Mouse (Mus musculus): Measurements from ENCODE around the gene Tex9. TPM values are rescaled to one million over a fixed set of nuclear protein-coding genes. Genes with fewer than 3 reads are reported as not detected.
"Not testable (repeated sequence)": the region's sequence is repeated elsewhere in the genome, so short reads cannot be mapped to it uniquely, and the experiment has no call there.

Tex9 gene
- polyA plus RNA-seq, 1 experiment: 20.6 TPM

DNA sequence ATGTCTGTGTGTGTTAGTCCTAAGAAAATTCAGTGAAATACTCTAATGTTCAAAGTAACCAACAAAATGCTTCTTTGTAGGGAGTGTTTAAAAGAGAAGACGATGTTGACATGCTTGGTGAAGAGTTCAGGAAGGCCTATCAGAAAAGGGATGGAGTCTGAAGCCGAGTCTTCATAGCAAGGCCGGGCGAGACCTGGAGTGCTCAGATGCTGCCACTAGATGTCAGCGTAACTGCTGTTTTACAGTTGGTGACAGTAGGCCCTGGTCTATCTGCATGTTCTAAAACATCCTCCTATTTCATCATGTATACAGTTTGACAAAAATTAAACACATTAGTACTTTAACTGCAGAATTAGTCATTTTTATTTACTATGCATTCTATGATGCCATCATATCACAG is 33.8 kb downstream of the Tex9 start:
- Histone ChIP-seq H3K4me1 (ENCODE audit: control insufficient read depth, insufficient read depth, low read length) (peaks cover 2% of the 10 kb centered on the region), H3K4me3 (replicated peaks; ENCODE audit: control insufficient read depth, low read depth, low read length) (no peak overlapping the region), H3K27ac (ENCODE audit: control insufficient read depth, insufficient read depth, low read depth, low read length, poor library complexity) (no peak overlapping the region)
- TF ChIP-seq POLR2A (IDR thresholded peaks at IDR 0.05; ENCODE audit: borderline replicate concordance, control insufficient read depth, low read depth, low read length) (no peak), CTCF (IDR thresholded peaks at IDR 0.05; ENCODE audit: control insufficient read depth, insufficient read depth, low read length) (peak; percentile 89)
- WGBS: 11% methylated on average over 5 of the region's 5 CpGs

DNA sequence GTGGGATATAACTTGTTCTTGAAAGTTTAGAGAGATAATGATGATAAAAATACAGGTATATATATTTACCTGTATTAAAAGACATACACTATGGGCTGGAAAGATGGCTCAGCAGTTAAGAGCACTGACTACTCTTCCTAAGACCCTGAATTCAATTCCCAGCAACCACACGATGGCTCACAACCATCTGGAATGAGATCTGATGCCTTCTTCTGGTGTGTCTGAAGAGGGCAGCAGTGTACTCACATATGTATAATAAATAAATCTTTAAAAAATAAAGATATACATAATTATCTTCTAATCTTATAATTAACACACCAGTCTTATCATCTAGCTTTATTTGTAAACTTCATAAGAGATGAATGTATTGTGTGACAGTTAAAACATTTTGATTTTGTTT is 35.6 kb downstream of the Tex9 start:
- 40% methylated on average over 1 of the region's 1 CpGs for WGBS
- peaks cover 2% of the 10 kb centered on the region for H3K4me1 ChIP-seq (ENCODE audit: control insufficient read depth, insufficient read depth, low read length)
- no peak overlapping the region for H3K27ac ChIP-seq (ENCODE audit: control insufficient read depth, insufficient read depth, low read depth, low read length, poor library complexity)
- TF ChIP-seq POLR2A (IDR thresholded peaks at IDR 0.05; ENCODE audit: borderline replicate concordance, control insufficient read depth, low read depth, low read length): no peak
- no peak for TF ChIP-seq CTCF (IDR thresholded peaks at IDR 0.05; ENCODE audit: control insufficient read depth, insufficient read depth, low read length)
- no peak overlapping the region for H3K4me3 ChIP-seq (replicated peaks; ENCODE audit: control insufficient read depth, low read depth, low read length)

DNA sequence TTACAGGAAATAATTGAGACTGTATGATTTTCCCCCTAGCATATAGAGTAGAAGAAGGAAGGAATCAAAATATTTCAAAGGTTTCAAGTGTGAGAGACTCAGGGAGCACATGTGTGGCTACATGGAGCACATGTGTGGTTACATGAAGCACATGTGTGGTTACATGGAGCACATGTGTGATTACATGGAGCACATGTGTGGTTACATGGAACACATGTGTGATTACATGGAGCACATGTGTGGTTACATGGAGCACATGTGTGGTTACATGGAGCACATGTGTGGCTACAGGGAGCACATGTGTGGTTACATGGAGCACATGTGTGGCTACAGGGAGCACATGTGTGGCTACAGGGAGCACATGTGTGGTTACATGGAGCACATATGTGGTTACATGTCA is 37.7 kb downstream of the Tex9 start:
- H3K4me1 ChIP-seq (ENCODE audit: control insufficient read depth, insufficient read depth, low read length); H3K27ac ChIP-seq (ENCODE audit: control insufficient read depth, insufficient read depth, low read depth, low read length, poor library complexity); H3K4me3 ChIP-seq (replicated peaks; ENCODE audit: control insufficient read depth, low read depth, low read length): not testable (repeated sequence)

DNA sequence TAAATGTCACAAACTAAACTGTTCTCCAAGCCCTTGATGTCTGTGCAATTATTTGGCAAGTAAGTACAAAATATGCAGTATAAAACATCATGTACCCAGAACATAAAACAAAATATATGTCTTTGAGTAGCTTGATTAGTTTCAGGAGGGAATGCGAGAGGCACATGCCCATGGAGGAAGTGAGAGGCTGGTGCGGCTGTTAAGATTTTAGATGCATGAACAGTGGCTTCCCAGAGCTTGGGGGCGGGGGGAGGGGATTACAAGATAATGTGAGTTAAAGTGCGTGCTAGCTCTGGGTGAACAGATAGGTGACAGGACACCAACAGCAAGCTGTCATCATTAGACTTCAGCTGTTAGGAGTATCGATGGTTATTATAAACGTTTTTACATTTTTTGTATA is 40.9 kb downstream of the Tex9 start:
- TF ChIP-seq CTCF (IDR thresholded peaks at IDR 0.05; ENCODE audit: control insufficient read depth, insufficient read depth, low read length) (no peak), POLR2A (IDR thresholded peaks at IDR 0.05; ENCODE audit: borderline replicate concordance, control insufficient read depth, low read depth, low read length) (no peak)
- no peak overlapping the region for H3K27ac ChIP-seq (ENCODE audit: control insufficient read depth, insufficient read depth, low read depth, low read length, poor library complexity)
- H3K4me3 ChIP-seq (replicated peaks; ENCODE audit: control insufficient read depth, low read depth, low read length): no peak overlapping the region
- peaks cover 3% of the 10 kb centered on the region; the same call in 1 of the 2 replicates for H3K4me1 ChIP-seq (ENCODE audit: control insufficient read depth, insufficient read depth, low read length)
- 41% methylated on average over 6 of the region's 6 CpGs for WGBS

DNA sequence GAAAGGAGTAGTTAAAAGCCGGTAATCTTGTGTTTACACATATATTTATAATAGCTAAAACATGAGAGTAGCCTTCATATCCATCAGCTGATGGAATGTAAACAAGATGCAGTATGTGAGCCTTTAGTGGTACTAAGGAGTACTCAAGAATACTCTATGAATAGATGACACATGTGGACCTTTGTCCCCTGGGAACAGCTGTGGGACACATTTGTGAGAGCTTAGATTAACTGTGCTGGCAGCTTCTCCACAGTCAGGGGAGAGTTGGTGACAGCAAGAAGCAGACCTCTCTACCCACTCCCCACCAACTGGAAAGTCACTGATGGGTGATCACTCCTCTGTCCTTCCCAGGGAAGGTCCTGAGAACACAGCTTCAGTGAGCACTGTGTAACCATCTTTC is 41.6 kb downstream of the Tex9 start:
- Histone ChIP-seq H3K4me1 (ENCODE audit: control insufficient read depth, insufficient read depth, low read length) (peaks cover 3% of the 10 kb centered on the region; the same call in 1 of the 2 replicates), H3K27ac (ENCODE audit: control insufficient read depth, insufficient read depth, low read depth, low read length, poor library complexity) (no peak overlapping the region), H3K4me3 (replicated peaks; ENCODE audit: control insufficient read depth, low read depth, low read length) (no peak overlapping the region)
- 75% methylated on average over 1 of the region's 1 CpGs for WGBS
- TF ChIP-seq POLR2A (IDR thresholded peaks at IDR 0.05; ENCODE audit: borderline replicate concordance, control insufficient read depth, low read depth, low read length) (no peak), CTCF (IDR thresholded peaks at IDR 0.05; ENCODE audit: control insufficient read depth, insufficient read depth, low read length) (no peak)

DNA sequence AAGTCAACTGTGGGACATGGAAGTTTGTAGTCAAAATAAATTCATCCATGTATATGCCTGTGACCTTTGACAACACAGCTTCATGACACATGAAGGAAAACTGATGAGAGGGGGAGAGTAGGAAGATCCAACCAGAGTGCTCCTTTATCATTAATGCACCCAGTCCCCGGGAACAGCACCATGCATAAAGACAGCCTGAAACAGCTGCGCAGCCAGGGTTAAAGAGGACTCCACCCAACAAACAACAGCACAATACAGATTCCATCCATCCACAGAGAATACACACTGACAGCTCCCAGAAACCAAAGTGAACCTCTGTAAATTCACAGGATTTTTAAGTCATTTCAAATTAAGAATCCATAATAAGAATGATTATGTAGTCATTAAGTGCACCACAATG is 42.2 kb downstream of the Tex9 start:
- Histone ChIP-seq H3K4me1 (ENCODE audit: control insufficient read depth, insufficient read depth, low read length) (peaks cover 3% of the 10 kb centered on the region; the same call in 1 of the 2 replicates), H3K27ac (ENCODE audit: control insufficient read depth, insufficient read depth, low read depth, low read length, poor library complexity) (peak overlapping the region; percentile 63; the same call in 1 of the 2 replicates), H3K4me3 (replicated peaks; ENCODE audit: control insufficient read depth, low read depth, low read length) (peak overlapping the region; percentile 77)
- 52% methylated on average over 2 of the region's 2 CpGs for WGBS
- TF ChIP-seq CTCF (IDR thresholded peaks at IDR 0.05; ENCODE audit: control insufficient read depth, insufficient read depth, low read length) (no peak), POLR2A (IDR thresholded peaks at IDR 0.05; ENCODE audit: borderline replicate concordance, control insufficient read depth, low read depth, low read length) (no peak)

DNA sequence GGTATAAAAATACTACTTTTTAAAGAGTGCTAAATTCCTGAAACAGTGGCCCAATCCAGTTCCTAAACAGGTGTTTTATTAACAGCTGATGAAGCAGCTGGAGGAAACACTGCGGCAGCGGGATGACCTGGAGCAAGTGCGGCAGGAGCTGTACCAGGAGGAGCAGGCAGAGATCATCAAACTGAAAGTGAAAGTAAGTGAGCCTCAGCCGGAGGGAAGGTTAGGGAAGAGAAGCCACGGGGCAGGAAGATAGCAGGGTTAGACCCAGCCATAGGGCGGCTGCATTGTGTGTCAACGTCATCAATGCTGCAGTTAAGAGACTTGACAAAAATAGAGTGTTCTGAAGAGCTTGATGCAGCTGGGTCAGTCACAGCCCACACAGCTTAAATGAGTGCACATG is 42.6 kb downstream of the Tex9 start:
- peak overlapping the region; percentile 63 for H3K27ac ChIP-seq (ENCODE audit: control insufficient read depth, insufficient read depth, low read depth, low read length, poor library complexity)
- H3K4me3 ChIP-seq (replicated peaks; ENCODE audit: control insufficient read depth, low read depth, low read length): peak overlapping the region; percentile 77
- H3K4me1 ChIP-seq (ENCODE audit: control insufficient read depth, insufficient read depth, low read length): peaks cover 3% of the 10 kb centered on the region; the same call in 1 of the 2 replicates
- TF ChIP-seq POLR2A (IDR thresholded peaks at IDR 0.05; ENCODE audit: borderline replicate concordance, control insufficient read depth, low read depth, low read length) (no peak), CTCF (IDR thresholded peaks at IDR 0.05; ENCODE audit: control insufficient read depth, insufficient read depth, low read length) (no peak)
- 3% methylated on average over 7 of the region's 7 CpGs for WGBS

DNA sequence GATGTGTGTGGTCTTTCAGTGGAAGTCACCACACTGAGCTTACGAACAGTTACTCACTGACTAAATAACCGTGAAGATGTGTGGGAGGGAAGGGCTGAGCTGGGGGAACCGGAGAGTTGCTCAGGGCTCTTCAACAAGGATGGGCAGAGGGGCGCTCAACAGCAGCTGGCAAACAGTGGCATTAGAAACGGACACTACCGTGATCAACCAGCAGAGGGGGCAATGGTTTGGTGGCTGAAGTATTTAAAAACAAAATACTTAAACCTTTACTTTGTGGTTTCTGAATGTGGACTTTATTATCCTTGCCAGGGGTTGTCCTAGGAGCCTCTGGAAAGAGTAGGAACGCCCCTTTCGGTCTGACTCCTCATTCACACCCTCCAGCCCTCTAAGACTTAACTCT is 44.0 kb downstream of the Tex9 start:
- Histone ChIP-seq H3K27ac (ENCODE audit: control insufficient read depth, insufficient read depth, low read depth, low read length, poor library complexity) (no peak overlapping the region), H3K4me3 (replicated peaks; ENCODE audit: control insufficient read depth, low read depth, low read length) (no peak overlapping the region), H3K4me1 (ENCODE audit: control insufficient read depth, insufficient read depth, low read length) (peaks cover 3% of the 10 kb centered on the region; the same call in 1 of the 2 replicates)
- TF ChIP-seq POLR2A (IDR thresholded peaks at IDR 0.05; ENCODE audit: borderline replicate concordance, control insufficient read depth, low read depth, low read length) (no peak), CTCF (IDR thresholded peaks at IDR 0.05; ENCODE audit: control insufficient read depth, insufficient read depth, low read length) (peak; percentile 61)
- 28% methylated on average over 8 of the region's 8 CpGs for WGBS

All from bone marrow, adult 2 months (tissue).